Mouse (Mus musculus): ENCODE data around the gene Selenbp2. TPM values are rescaled to one million over a fixed set of nuclear protein-coding genes. Genes with fewer than 3 reads are reported as not detected.
A peak's percentile ranks its signal among the peaks of the same experiment; 100 is the strongest.
"Not testable (repeated sequence)": the region's sequence is repeated elsewhere in the genome, so short reads cannot be mapped to it uniquely, and the experiment has no call there.

Selenbp2 gene
- total and polyA plus RNA-seq, 2 experiments: 86.2 to 148 TPM

DNA sequence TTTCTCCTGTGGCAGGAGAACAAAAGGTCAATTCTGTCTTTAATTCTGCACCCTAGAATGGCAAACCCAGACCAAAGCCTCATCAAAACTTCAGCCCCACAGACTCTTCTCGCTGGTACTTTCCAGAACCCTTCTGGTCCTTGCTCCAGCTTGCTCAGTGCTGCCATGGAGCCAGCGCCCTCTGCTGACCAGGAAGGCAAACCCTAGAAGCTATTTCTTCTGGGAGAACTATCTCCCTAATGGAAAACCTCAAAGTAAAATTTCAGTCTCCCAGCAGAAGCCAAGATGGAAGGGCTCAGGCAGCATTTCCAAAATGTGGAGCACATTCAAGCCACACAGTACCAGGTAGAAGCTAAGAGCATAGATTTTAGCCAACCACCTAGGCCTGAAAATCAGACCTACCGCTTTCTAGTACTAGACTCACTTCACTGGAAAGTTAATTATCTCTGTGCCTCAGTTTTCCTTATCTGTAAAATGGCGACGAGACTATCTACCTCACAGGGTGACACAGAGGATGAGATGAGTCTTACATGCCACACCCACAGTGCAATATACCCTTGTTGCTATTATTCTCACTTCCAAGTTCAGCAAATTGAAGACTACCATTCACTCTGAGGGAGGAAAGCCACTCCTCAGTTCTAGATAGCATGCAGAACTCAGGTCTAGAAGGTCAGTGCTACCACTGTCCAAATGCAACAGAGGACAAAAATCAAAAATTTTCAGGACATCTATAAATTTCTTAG lies 28.1 kb upstream of the Selenbp2 start:
- not testable (repeated sequence) for DNase-seq (ENCODE audit: extremely low read depth, low read depth, low spot score); H3K4me3 ChIP-seq (ENCODE audit: insufficient read depth, low read depth, low read length)
- WGBS: 60% methylated on average over 5 of the region's 5 CpGs

DNA sequence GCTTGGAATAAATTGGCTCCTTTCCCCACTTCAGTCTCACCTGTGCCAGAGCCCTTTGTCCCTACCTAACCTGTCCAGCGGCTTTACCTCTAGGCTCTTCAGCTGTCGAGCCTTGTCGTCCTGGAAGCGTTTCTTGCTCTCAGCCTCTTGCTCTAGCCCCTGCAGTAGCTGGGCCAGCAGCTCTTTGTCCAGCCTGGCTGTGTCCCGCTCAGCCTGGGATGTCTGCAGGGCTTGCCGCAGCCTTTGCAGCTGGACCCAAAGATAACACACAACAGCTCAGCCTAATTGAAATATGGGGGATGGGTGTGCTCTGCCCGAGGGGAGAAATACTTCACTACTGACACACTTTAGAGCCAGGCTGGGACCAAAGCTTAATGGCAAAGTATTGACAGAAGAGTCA lies 27.5 kb upstream of the Selenbp2 start:
- not testable (repeated sequence) for H3K9ac ChIP-seq (ENCODE audit: low read depth, low read length); H3K36me3 ChIP-seq (ENCODE audit: control insufficient read depth, insufficient read depth, low read length); H3K4me3 ChIP-seq (ENCODE audit: insufficient read depth, low read depth, low read length); H3K27me3 ChIP-seq (ENCODE audit: control insufficient read depth, insufficient read depth, low read length); H3K4me1 ChIP-seq (ENCODE audit: control insufficient read depth, insufficient read depth, low read length); DNase-seq (ENCODE audit: extremely low read depth, low read depth, low spot score); H3K27ac ChIP-seq (replicated peaks; ENCODE audit: insufficient read depth, low read depth, low read length); H3K79me2 ChIP-seq (ENCODE audit: control insufficient read depth, insufficient read depth, low read length)
- WGBS: 22% methylated on average over 7 of the region's 7 CpGs

More for the DNA sequence above, 28.1 kb upstream of the Selenbp2 start:
- H3K4me1 ChIP-seq (ENCODE audit: control insufficient read depth, insufficient read depth, low read length); H3K9ac ChIP-seq (ENCODE audit: low read depth, low read length); H3K27me3 ChIP-seq (ENCODE audit: control insufficient read depth, insufficient read depth, low read length); H3K36me3 ChIP-seq (ENCODE audit: control insufficient read depth, insufficient read depth, low read length); H3K79me2 ChIP-seq (ENCODE audit: control insufficient read depth, insufficient read depth, low read length); H3K27ac ChIP-seq (replicated peaks; ENCODE audit: insufficient read depth, low read depth, low read length): not testable (repeated sequence)

DNA sequence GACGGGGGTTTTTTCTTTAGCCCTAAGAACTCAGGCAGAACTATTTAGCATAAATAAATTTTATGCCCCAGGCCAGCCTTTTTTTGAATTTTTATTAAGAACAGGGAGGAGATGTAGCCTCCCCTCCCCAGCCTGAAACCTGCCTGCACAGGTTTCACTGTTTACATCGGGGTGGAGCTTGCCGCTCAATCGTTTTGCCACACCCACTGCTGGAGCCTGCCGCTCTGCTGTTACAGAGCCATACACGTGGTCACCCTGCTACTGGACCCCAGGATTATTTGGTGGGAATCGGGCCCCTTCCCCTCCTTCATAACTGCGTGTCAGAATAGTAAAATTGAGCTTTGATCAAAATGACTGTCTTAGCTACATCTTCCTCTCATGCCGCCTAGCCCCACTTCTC lies 18.3 kb upstream of the Selenbp2 start:
- H3K9ac ChIP-seq (ENCODE audit: low read depth, low read length); H3K4me1 ChIP-seq (ENCODE audit: control insufficient read depth, insufficient read depth, low read length); H3K36me3 ChIP-seq (ENCODE audit: control insufficient read depth, insufficient read depth, low read length); H3K4me3 ChIP-seq (ENCODE audit: insufficient read depth, low read depth, low read length); H3K27ac ChIP-seq (replicated peaks; ENCODE audit: insufficient read depth, low read depth, low read length); H3K27me3 ChIP-seq (ENCODE audit: control insufficient read depth, insufficient read depth, low read length); DNase-seq (ENCODE audit: extremely low read depth, low read depth, low spot score); H3K79me2 ChIP-seq (ENCODE audit: control insufficient read depth, insufficient read depth, low read length): not testable (repeated sequence)
- 70% methylated on average over 9 of the region's 9 CpGs for WGBS

DNA sequence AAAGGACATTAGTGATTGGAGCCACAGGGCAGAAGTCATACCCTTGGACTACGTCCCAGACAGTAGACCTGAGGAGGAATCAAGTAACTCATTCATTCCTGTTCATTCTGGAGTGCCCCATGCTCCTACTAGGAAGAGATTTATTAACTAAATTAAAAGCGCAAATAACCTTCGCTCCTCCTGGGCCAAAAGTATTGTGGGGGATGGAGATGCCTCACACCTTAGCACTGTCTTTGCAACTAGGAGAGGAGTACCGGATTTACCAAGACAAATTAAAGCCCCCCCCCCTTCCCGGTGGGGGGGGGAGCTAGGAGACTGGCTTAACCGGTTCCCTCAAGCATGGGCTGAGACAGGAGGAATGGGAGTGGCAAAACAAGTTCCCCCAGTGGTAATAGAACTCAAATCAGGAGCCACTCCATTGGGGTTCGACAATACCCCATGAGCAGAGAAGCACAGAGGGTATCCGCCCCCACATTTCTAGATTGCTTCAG lies 14.0 kb upstream of the Selenbp2 start:
- no peak overlapping the region for H3K4me3 ChIP-seq (ENCODE audit: insufficient read depth, low read depth, low read length)
- no peak for TF ChIP-seq CTCF (IDR thresholded peaks at IDR 0.05; ENCODE audit: low read depth, low read length)
- no peaks in the 10 kb centered on the region for H3K27me3 ChIP-seq (ENCODE audit: control insufficient read depth, insufficient read depth, low read length)
- 56% methylated on average over 8 of the region's 8 CpGs for WGBS
- H3K36me3 ChIP-seq (ENCODE audit: control insufficient read depth, insufficient read depth, low read length): no peaks in the 10 kb centered on the region
- H3K9ac ChIP-seq (ENCODE audit: low read depth, low read length): no peak overlapping the region
- peak; percentile 58 for DNase-seq (ENCODE audit: extremely low read depth, low read depth, low spot score)
- H3K4me1 ChIP-seq (ENCODE audit: control insufficient read depth, insufficient read depth, low read length): peaks cover 8% of the 10 kb centered on the region
- peaks cover 3% of the 10 kb centered on the region; the same call in 1 of the 2 replicates for H3K79me2 ChIP-seq (ENCODE audit: control insufficient read depth, insufficient read depth, low read length)
- H3K27ac ChIP-seq (replicated peaks; ENCODE audit: insufficient read depth, low read depth, low read length): peak overlapping the region; percentile 91

DNA sequence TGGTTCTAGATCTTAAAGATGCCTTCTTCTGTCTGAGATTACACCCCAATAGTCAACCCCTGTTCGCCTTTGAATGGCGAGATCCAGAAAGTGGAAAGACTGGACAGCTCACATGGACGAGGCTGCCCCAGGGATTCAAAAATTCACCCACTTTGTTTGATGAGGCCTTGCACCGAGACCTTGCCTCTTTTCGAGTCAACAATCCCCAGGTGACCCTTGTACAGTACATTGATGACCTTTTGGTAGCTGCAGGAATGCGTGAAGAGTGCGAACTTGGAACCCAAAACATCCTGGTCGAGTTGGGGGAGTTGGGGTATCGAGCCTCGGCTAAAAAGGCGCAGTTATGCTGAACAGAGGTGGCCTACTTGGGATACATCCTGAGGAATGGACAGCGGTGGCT lies 13.3 kb upstream of the Selenbp2 start:
- WGBS: 31% methylated on average over 12 of the region's 12 CpGs
- peak overlapping the region; percentile 79 for H3K9ac ChIP-seq (ENCODE audit: low read depth, low read length)
- peak; percentile 69 for DNase-seq (ENCODE audit: extremely low read depth, low read depth, low spot score)
- 0 out of 2 replicates have a peak overlapping the region, but pooled peaks have one; percentile 0 for H3K4me3 ChIP-seq (ENCODE audit: insufficient read depth, low read depth, low read length)
- H3K79me2 ChIP-seq (ENCODE audit: control insufficient read depth, insufficient read depth, low read length); H3K27me3 ChIP-seq (ENCODE audit: control insufficient read depth, insufficient read depth, low read length); H3K36me3 ChIP-seq (ENCODE audit: control insufficient read depth, insufficient read depth, low read length); H3K4me1 ChIP-seq (ENCODE audit: control insufficient read depth, insufficient read depth, low read length): not testable (repeated sequence)
- peak overlapping the region; percentile 91 for H3K27ac ChIP-seq (replicated peaks; ENCODE audit: insufficient read depth, low read depth, low read length)

DNA sequence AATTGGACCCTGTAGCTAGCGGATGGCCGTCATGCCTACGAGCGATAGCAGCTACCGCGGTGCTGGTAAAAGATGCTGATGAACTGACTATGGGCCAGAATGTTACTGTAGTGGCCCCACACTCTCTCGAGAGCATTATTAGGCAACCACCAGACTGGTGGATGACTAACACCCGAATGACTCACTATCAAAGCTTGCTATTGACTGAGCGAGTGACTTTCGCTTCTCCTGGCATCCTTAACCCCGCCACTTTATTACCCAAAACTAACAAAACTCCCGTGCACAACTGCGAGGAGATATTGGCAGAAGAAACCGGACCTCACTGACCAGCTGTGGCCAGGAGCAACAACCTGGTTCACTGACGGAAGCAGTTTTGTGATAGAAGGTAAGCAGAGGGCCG lies 12.6 kb upstream of the Selenbp2 start:
- DNase-seq (ENCODE audit: extremely low read depth, low read depth, low spot score): peak; percentile 76
- H3K4me3 ChIP-seq (ENCODE audit: insufficient read depth, low read depth, low read length): peak overlapping the region; percentile 41

More for the DNA sequence above, 12.6 kb upstream of the Selenbp2 start:
- 23% methylated on average over 16 of the region's 16 CpGs for WGBS
- Histone ChIP-seq H3K4me1 (ENCODE audit: control insufficient read depth, insufficient read depth, low read length) (peaks cover 10% of the 10 kb centered on the region), H3K79me2 (ENCODE audit: control insufficient read depth, insufficient read depth, low read length) (peaks cover 3% of the 10 kb centered on the region; the same call in 1 of the 2 replicates), H3K9ac (ENCODE audit: low read depth, low read length) (peak overlapping the region; percentile 79), H3K27ac (replicated peaks; ENCODE audit: insufficient read depth, low read depth, low read length) (peak overlapping the region; percentile 91), H3K27me3 (ENCODE audit: control insufficient read depth, insufficient read depth, low read length) (no peaks in the 10 kb centered on the region), H3K36me3 (ENCODE audit: control insufficient read depth, insufficient read depth, low read length) (no peaks in the 10 kb centered on the region)
- TF ChIP-seq CTCF (IDR thresholded peaks at IDR 0.05; ENCODE audit: low read depth, low read length): no peak
- no peak for TF ChIP-seq POLR2A (IDR thresholded peaks at IDR 0.05; ENCODE audit: extremely low read depth, insufficient read depth, low read length)

All from liver, adult 2 months (tissue).